Mouse (Mus musculus) midbrain, embryonic 11.5 days (tissue): ENCODE results near the gene Arnt2. TPM values are rescaled to one million over a fixed set of nuclear protein-coding genes. Genes with fewer than 3 reads are reported as not detected.

Source experiments
- ATAC-seq: fragments of 200-750 bp; cut with Nextera tagmentation; 2 replicates; pipeline ENCODE4 v1.8.0; 2017; ENCODE audit warnings: moderate TSS enrichment, moderate library complexity; ENCODE audit not compliant: low FRiP score
- DNase-seq: peaks from one replicate; pipeline ENCODE4 v3.0.0; 2015; ENCODE audit warnings: low spot score; ENCODE audit errors: missing footprints
- H3K27ac ChIP-seq: fragments of 300-500 bp; sonication (generic); 2 replicates; pipeline ENCODE4 v1.5.1; 2014; ENCODE audit warnings: low read depth, low read length
- H3K27me3 ChIP-seq: fragments of 300-500 bp; sonication (generic); 2 replicates; pipeline ENCODE4 v1.6.1; 2014; ENCODE audit warnings: mild to moderate bottlenecking, low read length, moderate library complexity, mixed read lengths; ENCODE audit not compliant: control insufficient read depth, insufficient read depth
- H3K36me3 ChIP-seq: fragments of 300-500 bp; sonication (generic); 2 replicates; pipeline ENCODE4 v1.6.1; 2014; ENCODE audit warnings: mild to moderate bottlenecking, low read length, moderate library complexity, mixed read lengths; ENCODE audit not compliant: control insufficient read depth, insufficient read depth
- H3K4me1 ChIP-seq: fragments of 300-500 bp; sonication (generic); 2 replicates; pipeline ENCODE4 v1.6.1; 2014; ENCODE audit warnings: low read length; ENCODE audit not compliant: control insufficient read depth, insufficient read depth
- H3K4me2 ChIP-seq: fragments of 300-500 bp; sonication (generic); 2 replicates; pipeline ENCODE4 v1.6.1; 2014; ENCODE audit warnings: mild to moderate bottlenecking, moderate library complexity
- H3K4me3 ChIP-seq: fragments of 300-500 bp; sonication (generic); 2 replicates; pipeline ENCODE4 v1.5.1; 2014; ENCODE audit warnings: low read depth, low read length
- H3K9ac ChIP-seq: fragments of 300-500 bp; sonication (generic); 2 replicates; pipeline ENCODE4 v1.6.1; 2014; ENCODE audit warnings: low read length
- H3K9me3 ChIP-seq: fragments of 300-500 bp; sonication (generic); 2 replicates; pipeline ENCODE4 v1.6.1; 2016; ENCODE audit warnings: low read length; ENCODE audit not compliant: control insufficient read depth
- WGBS: fragments of 180-500 bp; shearing (Covaris S2); extraction: QIAGEN DNeasy Blood & Tissue Kit; methylation state at CpG from one replicate; pipeline ENCODE4 v1.1.7; 2014; 5-methylcytosine and 5-hydroxymethylcytosine counted together
- polyA plus RNA-seq: library from polyadenylated mRNA; unstranded; fragments of >200 nt; fragmentation: Nextera tagmentation; extraction: Ambion mirVana; gene quantifications from 2 replicates; pipeline ENCODE4 v1.2.1, GENCODE M21; 2014

Arnt2 gene
- polyA plus RNA-seq, 1 experiment from 2014 or later, result 36.4 TPM

DNA sequence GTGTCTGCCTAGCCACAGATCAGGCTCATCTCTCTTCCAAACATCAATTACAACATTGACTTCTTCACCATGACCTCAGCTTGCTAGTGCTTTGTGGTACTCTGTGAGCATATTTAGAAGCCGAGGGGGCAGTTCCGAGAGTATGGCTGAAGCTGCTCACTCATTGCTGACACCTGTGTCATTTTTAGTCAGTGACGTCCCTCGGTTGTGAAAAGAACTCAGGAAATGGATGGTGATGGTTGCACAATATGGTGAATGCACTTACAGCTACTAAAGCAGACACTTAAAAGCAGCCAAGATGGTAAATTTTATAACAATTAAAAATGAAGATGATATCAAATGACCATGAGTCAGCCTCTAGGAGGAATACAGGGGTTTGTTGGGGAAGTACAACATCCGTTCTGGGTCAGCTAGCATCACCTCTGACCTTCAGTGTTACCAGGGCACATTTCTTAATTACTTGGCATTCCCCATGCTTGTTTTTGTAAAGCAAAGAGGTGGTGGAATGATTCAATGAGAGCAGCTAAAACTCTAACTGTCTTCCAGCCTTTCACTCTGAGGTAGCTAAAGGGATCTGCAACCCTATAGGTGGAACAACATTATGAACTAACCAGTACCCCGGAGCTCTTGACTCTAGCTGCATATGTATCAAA is 212.6 kb downstream of the Arnt2 start:
- no peak for DNase-seq
- Histone ChIP-seq H3K27ac (no peak overlapping the region), H3K27me3 (no peaks in the 10 kb centered on the region; the same call in 1 of the 2 replicates), H3K9ac (no peak overlapping the region), H3K36me3 (no peaks in the 10 kb centered on the region), H3K4me2 (no peak overlapping the region), H3K9me3 (no peaks in the 10 kb centered on the region; the same call in 1 of the 2 replicates), H3K4me3 (no peak overlapping the region), H3K4me1 (no peaks in the 10 kb centered on the region)
- WGBS, result 91% methylated on average over 6 of the region's 6 CpGs
- ATAC-seq, result no peak

Other genes starting within 250 kb of the Arnt2 start
- 0.25 and 0.36 TPM in 2 replicates for gene Gm2115, start 118.8 kb upstream of the Arnt2 start, polyA plus RNA-seq
- gene Fah, start 196.5 kb upstream of the Arnt2 start, polyA plus RNA-seq, result 3.9 and 5.1 TPM in 2 replicates